Mouse (Mus musculus) urinary bladder, postnatal 4 days (tissue): ENCODE measurements at regions not wholly inside any gene's neighbourhood (a gene's known extent, or its start where the extent isn't known, plus 50 kb on each side); places are given as distances from the start of the nearest gene placed in this dataset.

Source experiments
- DNase-seq, 2 experiments: peaks; one replicate each; pipeline ENCODE4 v3.0.0; 2021 to 2022; ENCODE audit warnings: low spot score in 2 of 2

- DNase-seq = no peak
These were observed 216.0 kb downstream of the Rnd3 start for GRCm38 (mm10) chr2:50932936-50933335.

- DNase-seq = no peak
These were observed 227.9 kb downstream of the Rnd3 start for GRCm38 (mm10) chr2:50921002-50921401.

GRCm38 (mm10) chr2:50916323-50917221 lies 232.3 kb downstream of the Rnd3 start:
- DNase-seq = no peak

- no peak for DNase-seq
These were observed 233.8 kb downstream of the Rnd3 start for GRCm38 (mm10) chr2:50915149-50915548.

DNA sequence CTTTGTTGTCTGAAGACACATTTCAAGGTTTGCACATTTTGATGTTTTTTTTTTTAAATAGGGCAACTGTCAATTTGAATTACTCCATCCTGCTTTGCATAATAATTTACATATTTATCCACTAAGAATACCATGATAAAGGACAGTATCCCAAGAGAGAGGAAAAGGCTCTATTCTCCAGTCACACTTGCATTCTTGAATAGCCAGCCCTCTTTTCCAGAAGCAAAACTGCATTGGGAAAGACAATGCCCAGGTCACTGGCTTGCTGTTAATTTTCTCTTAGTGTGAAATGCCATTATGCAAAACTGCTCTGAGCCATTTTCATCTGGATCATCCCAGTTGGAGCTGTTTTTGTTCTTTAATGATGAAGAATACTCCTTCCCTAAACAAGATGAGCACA lies 234.7 kb downstream of the Rnd3 start:
- DNase-seq = no peak

DNA sequence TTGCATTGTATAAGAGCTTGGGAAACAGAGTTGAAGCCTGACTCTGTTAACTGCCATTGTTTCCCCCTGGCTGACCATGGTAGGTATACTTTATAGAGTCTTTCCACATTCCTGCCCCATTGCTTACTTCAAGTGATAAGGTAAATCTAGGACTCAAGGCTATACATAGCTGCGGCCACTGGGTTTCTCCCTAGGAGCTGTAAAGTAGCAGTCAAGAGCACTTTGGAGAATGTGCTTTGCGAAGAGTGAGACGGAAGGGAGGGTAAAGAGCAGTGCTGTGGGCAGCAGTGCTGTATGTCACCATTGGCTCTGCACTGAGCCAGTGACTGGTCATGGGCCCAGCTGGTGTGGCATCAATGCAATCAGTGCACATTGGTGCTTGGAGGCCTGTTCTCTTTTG lies 240.1 kb downstream of the Rnd3 start:
- DNase-seq = no peak

DNA sequence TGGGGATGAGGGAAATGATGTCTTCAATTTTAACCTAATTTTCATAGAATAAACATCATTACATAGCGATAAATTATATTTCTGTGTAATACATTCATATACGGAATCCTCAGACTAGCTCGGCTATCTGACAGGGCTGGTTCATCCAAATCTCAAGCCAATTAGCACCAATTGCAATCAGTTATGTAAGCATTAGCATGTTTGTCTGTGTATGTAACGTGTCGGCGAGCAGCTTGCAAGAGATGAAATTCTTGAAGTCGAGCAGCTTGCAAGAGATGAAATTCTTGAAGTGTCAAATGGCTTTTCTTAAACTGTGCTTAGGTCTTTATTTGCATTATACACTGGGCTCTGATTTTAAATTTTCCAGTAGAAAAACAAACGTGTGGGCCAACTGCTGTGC lies 246.2 kb downstream of the Rnd3 start:
- DNase-seq = no peak

DNA sequence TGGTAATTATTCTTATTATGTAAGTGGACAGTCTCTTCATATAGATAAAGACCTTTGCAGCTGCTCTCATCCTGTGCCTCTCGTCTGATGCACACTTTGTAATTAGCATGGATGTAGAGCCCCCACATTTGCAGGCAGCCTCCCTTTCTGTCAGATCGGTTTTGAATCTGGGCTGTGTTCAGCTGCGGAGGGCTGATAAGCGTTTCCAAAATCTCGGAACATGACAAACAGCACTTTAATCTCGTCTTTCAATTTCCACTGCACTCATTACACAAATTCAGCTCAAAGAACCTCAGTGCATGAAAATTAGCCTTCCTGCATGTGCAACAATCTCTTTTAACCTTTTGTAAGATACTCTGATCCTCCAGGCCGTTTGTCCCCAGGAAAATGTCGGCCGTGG lies 246.7 kb downstream of the Rnd3 start:
- no peak for DNase-seq

GRCm38 (mm10) chr2:50888992-50889391 lies 259.9 kb downstream of the Rnd3 start:
- DNase-seq = no peak

- no peak for DNase-seq
These were observed 261.0 kb downstream of the Rnd3 start for GRCm38 (mm10) chr2:50887954-50888353.

DNA sequence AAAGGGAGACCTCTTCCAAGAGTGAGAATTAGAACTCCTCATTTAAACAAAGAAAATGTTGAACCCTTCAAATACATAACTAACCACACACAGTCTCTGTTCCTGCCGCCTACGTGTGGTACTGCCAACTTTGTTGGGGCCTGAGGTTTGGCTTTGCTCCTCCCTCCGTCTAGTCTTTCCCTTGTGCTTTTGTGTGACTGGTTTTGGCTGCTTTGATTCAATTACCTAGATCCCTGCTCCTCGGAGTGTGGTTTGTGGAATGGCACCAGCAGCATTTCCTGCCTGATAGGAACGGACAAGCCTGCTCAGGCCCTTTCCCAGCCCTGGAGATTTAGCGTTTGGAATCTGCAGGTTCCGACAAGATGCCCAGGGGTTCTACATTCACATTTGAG lies 263.0 kb downstream of the Rnd3 start:
- DNase-seq = no peak

DNA sequence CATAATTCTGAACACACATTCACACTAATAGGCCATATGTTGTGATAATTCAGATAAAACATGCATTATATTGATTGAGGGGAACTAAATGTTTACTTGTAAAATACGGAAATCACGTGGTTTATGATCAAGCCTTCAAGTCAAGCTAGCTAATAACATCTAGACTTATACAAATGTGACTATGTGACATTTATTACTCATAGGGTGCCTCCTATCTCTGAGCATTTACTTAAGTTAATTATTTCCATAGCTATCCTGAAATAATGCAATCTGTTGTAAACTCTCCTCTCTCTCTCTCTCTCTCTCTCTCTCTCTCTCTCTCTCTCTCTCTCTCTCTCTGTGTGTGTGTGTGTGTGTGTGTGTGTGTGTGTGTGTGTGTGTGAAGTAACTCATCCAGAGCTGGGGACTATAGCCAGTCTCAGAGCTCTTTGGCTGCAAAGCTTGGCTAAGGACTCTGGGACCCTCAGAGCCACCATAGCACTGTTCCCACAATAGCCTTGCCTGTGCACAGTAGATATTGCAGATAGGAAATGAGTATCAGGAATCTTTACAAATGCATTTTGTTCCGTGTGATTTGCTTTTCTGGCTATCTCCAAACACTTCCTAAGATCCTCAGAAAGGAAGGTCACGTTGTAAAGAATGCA lies 263.5 kb downstream of the Rnd3 start:
- DNase-seq = no peak

DNA sequence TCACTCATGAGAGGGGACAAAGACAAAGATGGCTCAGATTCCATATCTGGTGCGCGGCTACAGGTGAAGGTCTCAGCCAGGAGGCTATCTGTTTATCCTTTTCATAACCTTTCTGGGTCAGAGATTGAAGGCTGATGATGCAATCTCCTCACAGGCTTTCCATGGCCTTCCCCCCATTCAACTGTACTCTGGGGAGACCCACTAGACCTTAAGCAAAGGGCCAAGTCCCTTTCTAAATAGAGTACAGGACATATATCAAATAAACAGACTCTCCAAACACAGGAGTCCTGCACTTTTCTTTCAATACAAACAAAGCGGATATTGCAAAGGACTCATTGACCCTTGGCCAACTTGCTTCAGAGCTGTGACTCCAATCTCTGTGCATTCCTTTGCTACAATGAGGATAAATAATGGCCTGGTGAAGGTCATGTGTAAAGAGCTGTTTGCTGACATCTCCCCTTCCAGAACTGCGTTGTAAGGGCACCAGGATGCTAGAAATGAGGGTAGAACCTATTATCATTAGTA lies 267.3 kb downstream of the Rnd3 start:
- no peak for DNase-seq

- no peak for DNase-seq
These were observed 268.1 kb downstream of the Rnd3 start for GRCm38 (mm10) chr2:50880806-50881205.

- peak; percentile 44 to 60 for DNase-seq
These were observed 271.2 kb downstream of the Rnd3 start for GRCm38 (mm10) chr2:50877716-50878115.

GRCm38 (mm10) chr2:50875072-50875471 lies 273.8 kb downstream of the Rnd3 start:
- DNase-seq = no peak

DNA sequence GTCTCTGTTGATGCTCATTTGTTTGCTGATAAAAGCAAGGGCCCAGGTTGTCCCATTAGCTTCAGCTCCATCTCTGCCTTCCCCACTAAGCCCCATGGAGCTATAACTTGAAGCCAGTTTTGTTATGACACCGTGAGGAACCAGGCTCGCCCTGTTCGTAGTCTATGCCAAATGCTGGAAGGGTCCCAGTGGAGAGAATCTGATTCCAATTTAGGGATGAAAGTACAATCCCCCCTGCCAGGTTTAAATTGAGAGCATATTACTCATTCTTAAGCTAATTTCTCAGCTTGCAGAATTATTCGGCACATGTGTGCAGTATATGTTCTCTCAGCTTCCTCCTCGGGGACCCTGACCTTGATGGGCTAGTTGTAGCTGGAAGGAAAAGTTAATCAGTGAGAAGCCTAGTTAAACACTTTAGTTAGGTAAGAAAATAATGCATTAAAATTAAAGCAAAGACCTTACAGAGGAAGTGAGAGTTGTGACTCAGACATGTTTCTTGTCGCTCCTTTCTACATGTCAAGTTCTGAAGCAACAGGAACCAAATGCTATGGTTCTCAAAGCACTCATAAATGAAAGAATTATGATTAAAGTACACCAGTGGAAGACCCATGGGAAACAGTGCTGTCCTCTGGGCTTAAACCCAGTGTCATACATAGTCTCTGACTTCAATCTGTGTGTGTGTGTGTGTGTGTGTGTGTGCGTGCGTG lies 295.2 kb downstream of the Rnd3 start:
- no peak for DNase-seq

DNA sequence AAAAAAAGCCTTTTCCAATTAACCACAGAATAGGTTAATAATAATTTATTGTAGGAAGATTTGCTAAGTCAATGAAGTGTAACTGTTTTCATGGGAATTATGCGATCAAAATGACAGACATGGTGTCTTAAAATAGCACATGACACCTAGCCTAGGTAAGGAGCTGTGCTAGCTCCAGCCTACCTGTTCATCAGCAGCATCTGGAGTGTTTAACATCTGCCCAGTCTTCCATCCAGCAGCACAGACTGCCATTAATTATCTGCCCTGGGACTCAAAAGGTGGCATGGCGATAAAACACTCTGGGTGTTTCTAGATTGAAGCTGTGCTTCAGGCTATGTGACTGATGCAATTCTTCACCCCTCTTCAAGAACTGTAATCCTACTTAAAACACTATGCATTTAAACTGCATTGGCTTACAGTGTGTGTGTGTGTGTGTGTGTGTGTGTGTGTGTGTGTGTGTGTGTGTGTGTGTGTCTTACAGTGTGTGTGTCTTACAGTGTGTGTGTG lies 296.4 kb downstream of the Rnd3 start:
- DNase-seq = no peak

GRCm38 (mm10) chr2:50850071-50850470 lies 298.8 kb downstream of the Rnd3 start:
- DNase-seq = no peak

DNA sequence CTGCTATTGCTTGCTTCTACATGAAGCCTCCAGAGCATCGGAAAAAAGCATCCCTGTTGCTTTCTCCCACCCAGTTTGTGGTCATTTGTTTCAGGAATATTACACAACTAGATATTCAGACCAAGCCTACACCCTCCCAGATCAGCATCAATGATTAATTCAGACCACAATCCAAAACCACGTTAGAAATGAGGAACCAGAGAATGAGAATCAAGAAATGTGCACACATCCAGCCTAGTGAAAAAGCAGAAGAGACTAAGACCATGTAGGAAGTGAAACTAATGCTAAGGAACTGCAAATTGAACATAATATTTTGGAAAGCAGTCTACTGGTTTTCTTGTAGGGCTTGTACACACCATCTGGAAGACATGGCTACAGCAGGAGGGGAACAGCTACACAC lies 307.0 kb downstream of the Rnd3 start:
- no peak for DNase-seq

DNA sequence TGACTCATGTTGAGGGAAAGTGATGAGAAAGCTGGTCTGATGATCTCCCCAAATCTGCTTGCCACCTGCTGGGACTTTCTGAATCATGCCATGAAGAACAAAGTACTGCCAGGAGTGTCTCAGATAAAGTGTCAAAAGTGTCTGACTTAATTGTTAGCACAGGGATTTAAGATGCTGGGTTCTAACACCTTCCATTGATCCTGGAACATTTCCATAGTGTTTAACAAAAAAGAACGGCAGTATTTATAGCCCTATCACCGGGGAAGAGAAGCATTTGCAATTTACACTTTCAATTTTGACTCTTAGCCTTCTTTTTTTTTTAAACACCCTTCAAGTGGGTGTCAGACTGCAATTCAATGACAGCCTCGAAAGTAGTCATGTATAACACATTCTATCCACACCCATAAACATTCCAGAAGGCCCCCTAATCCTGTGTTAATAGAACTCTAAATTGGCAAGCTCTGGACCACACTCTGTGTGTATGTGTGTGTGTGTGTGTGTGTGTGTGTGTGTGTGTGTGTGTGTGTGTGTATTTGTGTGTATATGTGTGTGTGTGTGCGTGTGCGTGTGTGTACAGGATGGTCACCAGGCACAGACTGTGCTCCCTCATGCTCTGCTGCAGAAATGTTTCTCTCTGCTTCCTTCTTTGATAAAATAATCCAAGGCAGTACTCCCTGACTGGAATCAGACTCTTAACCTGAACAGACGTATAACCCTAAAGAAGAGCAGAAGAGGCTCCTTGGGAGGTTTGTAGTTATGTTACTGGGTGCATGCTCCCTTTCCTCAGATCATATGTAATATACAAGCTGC lies 313.2 kb downstream of the Rnd3 start:
- no peak for DNase-seq
